Mouse (Mus musculus): ENCODE data around the gene Cyp19a1. TPM values are rescaled to one million over a fixed set of nuclear protein-coding genes. Genes with fewer than 3 reads are reported as not detected.
A peak's percentile ranks its signal among the peaks of the same experiment; 100 is the strongest.

Cyp19a1 gene
- polyA plus RNA-seq, 1 experiment from 2014 or later, result not detected

DNA sequence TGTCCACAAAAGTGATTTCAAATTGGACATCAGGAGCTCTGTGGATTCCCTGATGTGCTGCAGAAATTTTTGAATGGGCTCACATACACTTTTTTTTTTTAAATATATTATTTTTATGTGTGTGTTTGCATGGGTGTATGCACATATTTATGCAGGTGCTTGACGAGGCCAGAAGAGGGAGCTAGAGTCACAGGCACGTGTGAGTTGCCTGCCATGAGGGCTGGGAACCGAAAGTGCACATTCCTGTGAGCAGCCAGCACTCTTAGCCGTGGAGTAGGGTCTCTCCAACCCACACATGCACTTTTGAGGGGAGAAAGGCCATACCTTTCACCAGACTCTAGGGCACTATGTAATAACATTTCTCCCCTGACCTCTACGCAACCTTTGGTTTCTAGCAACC is 73.1 kb downstream of the Cyp19a1 start:
- no peak overlapping the region for H3K4me3 ChIP-seq (ENCODE audit: low read depth, low read length)
- H3K9ac ChIP-seq (replicated peaks), result no peak overlapping the region
- DNase-seq (no peak), ATAC-seq (no peak)
- WGBS (ENCODE audit: insufficient replicate concordance), result 55% methylated on average over 5 of the region's 5 CpGs
- no peak overlapping the region for H3K4me2 ChIP-seq (ENCODE audit: low read depth, low read length)
- no peaks in the 10 kb centered on the region for H3K36me3 ChIP-seq (replicated peaks; ENCODE audit: insufficient read depth, low read length)
- no peaks in the 10 kb centered on the region for H3K9me3 ChIP-seq (ENCODE audit: low read length)
- no peak overlapping the region for H3K27ac ChIP-seq (ENCODE audit: low read depth)
- H3K4me1 ChIP-seq (ENCODE audit: insufficient read depth), result no peaks in the 10 kb centered on the region
- 0 out of 2 replicates have a peak, but pooled peaks have one; percentile 16 for TF ChIP-seq CTCF (IDR thresholded peaks at IDR 0.05; ENCODE audit: low read depth)
- TF ChIP-seq EP300 (IDR thresholded peaks at IDR 0.05; ENCODE audit: low read depth), result no peak
- H3K27me3 ChIP-seq (ENCODE audit: insufficient read depth, low read length), result no peaks in the 10 kb centered on the region

DNA sequence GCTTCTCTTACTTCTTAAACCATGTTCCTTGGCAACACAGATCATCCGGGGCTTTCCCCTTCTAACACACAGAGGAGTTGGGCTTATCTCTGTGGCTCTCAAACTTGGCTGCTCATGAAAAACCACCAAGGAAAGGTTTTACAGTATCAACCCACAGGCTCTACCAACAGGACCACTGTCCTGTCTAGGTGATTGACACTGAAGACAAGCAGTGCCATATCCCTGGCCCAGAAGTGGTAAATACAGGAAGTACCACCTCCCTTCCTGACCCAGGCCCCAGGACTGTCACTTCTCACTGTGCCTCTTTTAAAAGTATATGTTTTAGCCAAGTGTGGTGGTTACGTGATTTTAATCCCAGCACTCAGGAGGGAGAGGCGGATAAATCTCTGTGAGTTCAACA is 76.5 kb downstream of the Cyp19a1 start:
- ATAC-seq (no peak), DNase-seq (no peak)
- 63% methylated on average over 3 of the region's 3 CpGs for WGBS (ENCODE audit: insufficient replicate concordance)
- H3K9ac ChIP-seq (replicated peaks), result no peak overlapping the region
- H3K4me3 ChIP-seq (ENCODE audit: low read depth, low read length), result no peak overlapping the region
- H3K4me2 ChIP-seq (ENCODE audit: low read depth, low read length), result no peak overlapping the region
- no peaks in the 10 kb centered on the region for H3K4me1 ChIP-seq (ENCODE audit: insufficient read depth)
- H3K27ac ChIP-seq (ENCODE audit: low read depth), result no peak overlapping the region
- no peaks in the 10 kb centered on the region for H3K9me3 ChIP-seq (ENCODE audit: low read length)
- no peaks in the 10 kb centered on the region for H3K27me3 ChIP-seq (ENCODE audit: insufficient read depth, low read length)
- TF ChIP-seq CTCF (IDR thresholded peaks at IDR 0.05; ENCODE audit: low read depth) (no peak), EP300 (IDR thresholded peaks at IDR 0.05; ENCODE audit: low read depth) (no peak)
- no peaks in the 10 kb centered on the region for H3K36me3 ChIP-seq (replicated peaks; ENCODE audit: insufficient read depth, low read length)

DNA sequence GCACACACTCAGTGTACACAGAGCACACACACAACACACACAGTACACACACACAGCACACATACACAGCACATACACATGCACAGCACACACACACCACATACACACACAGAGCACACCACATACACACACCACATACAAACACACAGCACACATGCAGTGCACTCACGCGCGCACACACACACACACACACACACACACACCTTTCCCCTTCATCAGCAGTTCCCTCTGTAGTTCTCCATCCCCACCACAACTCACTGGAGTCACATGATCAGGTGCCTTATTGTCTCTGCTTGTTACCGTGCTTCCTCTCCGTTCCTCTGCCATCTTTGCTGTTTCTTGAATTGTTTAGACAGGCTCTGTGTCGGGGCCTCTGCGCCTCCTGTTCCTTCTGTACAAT is 85.4 kb downstream of the Cyp19a1 start:
- no peak for ATAC-seq
- Histone ChIP-seq H3K36me3 (replicated peaks; ENCODE audit: insufficient read depth, low read length) (no peaks in the 10 kb centered on the region), H3K4me3 (ENCODE audit: low read depth, low read length) (no peak overlapping the region), H3K27ac (ENCODE audit: low read depth) (no peak overlapping the region), H3K4me2 (ENCODE audit: low read depth, low read length) (no peak overlapping the region), H3K9ac (replicated peaks) (no peak overlapping the region), H3K4me1 (ENCODE audit: insufficient read depth) (no peaks in the 10 kb centered on the region), H3K9me3 (ENCODE audit: low read length) (no peaks in the 10 kb centered on the region), H3K27me3 (ENCODE audit: insufficient read depth, low read length) (no peaks in the 10 kb centered on the region)
- TF ChIP-seq CTCF (IDR thresholded peaks at IDR 0.05; ENCODE audit: low read depth) (no peak), EP300 (IDR thresholded peaks at IDR 0.05; ENCODE audit: low read depth) (no peak)
- WGBS (ENCODE audit: insufficient replicate concordance), result 74% methylated on average over 7 of the region's 7 CpGs
- no peak for DNase-seq

DNA sequence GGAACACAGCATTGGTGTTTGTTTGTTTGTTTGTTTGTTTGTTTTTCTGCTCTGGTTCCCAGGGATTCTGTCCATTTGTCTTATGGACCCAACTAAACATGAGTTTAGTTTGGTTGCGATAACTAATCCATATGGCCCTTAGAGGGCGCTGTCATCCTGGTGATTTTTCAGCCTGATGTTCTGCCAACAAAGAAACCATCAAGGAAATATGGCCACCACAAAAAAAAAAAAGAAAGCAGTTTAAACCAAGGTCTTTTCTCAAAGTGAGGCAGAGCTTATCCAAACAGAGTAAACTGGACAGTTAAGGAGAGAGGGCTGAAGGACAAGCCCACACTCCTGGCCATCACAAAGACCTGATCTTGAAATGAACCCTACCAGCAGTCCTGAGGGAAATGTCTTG is 86.6 kb downstream of the Cyp19a1 start:
- TF ChIP-seq CTCF (IDR thresholded peaks at IDR 0.05; ENCODE audit: low read depth), result peak; percentile 67
- TF ChIP-seq EP300 (IDR thresholded peaks at IDR 0.05; ENCODE audit: low read depth), result no peak
- ATAC-seq, result no peak
- no peaks in the 10 kb centered on the region for H3K4me1 ChIP-seq (ENCODE audit: insufficient read depth)
- H3K9ac ChIP-seq (replicated peaks), result no peak overlapping the region
- H3K27ac ChIP-seq (ENCODE audit: low read depth), result no peak overlapping the region
- H3K27me3 ChIP-seq (ENCODE audit: insufficient read depth, low read length), result no peaks in the 10 kb centered on the region
- WGBS (ENCODE audit: insufficient replicate concordance), result 11% methylated on average over 2 of the region's 2 CpGs
- no peaks in the 10 kb centered on the region for H3K9me3 ChIP-seq (ENCODE audit: low read length)
- H3K4me3 ChIP-seq (ENCODE audit: low read depth, low read length), result no peak overlapping the region
- no peaks in the 10 kb centered on the region for H3K36me3 ChIP-seq (replicated peaks; ENCODE audit: insufficient read depth, low read length)
- no peak overlapping the region for H3K4me2 ChIP-seq (ENCODE audit: low read depth, low read length)
- DNase-seq, result peak; percentile 33

- 66% methylated on average over 17 of the region's 17 CpGs for WGBS (ENCODE audit: insufficient replicate concordance)
- Histone ChIP-seq H3K4me2 (ENCODE audit: low read depth, low read length) (no peak overlapping the region), H3K9ac (replicated peaks) (no peak overlapping the region), H3K27ac (ENCODE audit: low read depth) (no peak overlapping the region), H3K36me3 (replicated peaks; ENCODE audit: insufficient read depth, low read length) (no peaks in the 10 kb centered on the region), H3K27me3 (ENCODE audit: insufficient read depth, low read length) (no peaks in the 10 kb centered on the region), H3K4me3 (ENCODE audit: low read depth, low read length) (no peak overlapping the region), H3K9me3 (ENCODE audit: low read length) (no peaks in the 10 kb centered on the region), H3K4me1 (ENCODE audit: insufficient read depth) (no peaks in the 10 kb centered on the region)
- TF ChIP-seq EP300 (IDR thresholded peaks at IDR 0.05; ENCODE audit: low read depth) (no peak), CTCF (IDR thresholded peaks at IDR 0.05; ENCODE audit: low read depth) (no peak)
- ATAC-seq, result no peak
- DNase-seq, result no peak
Observed at GRCm38 (mm10) chr9:54180216-54180615, 87.7 kb downstream of the Cyp19a1 start.

DNA sequence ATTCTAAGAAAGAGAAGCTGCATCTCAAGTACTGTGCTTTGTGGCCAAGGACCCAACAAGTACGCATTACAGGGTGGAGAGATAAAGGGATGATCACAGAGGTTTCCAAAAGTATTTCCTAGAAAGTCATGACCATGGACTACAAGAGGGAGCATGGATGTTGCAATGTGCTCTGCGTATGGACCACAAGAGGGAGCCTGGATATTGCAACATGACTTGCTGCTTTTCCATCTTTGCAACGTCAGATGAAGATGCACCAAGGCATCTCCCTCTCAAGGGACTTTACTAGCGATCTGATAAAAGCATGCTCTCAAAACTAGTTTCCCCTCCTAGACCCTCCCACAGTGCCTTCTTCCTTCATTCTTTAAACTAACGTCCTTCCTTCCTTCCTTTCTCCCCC is 98.4 kb downstream of the Cyp19a1 start:
- H3K27me3 ChIP-seq (ENCODE audit: insufficient read depth, low read length), result no peaks in the 10 kb centered on the region
- no peaks in the 10 kb centered on the region for H3K4me1 ChIP-seq (ENCODE audit: insufficient read depth)
- no peak overlapping the region for H3K4me3 ChIP-seq (ENCODE audit: low read depth, low read length)
- no peak overlapping the region for H3K4me2 ChIP-seq (ENCODE audit: low read depth, low read length)
- ATAC-seq (no peak), DNase-seq (no peak)
- no peaks in the 10 kb centered on the region for H3K9me3 ChIP-seq (ENCODE audit: low read length)
- H3K9ac ChIP-seq (replicated peaks), result no peak overlapping the region
- no peaks in the 10 kb centered on the region for H3K36me3 ChIP-seq (replicated peaks; ENCODE audit: insufficient read depth, low read length)
- WGBS (ENCODE audit: insufficient replicate concordance), result 35% methylated on average over 5 of the region's 5 CpGs
- peak; percentile 63 for TF ChIP-seq CTCF (IDR thresholded peaks at IDR 0.05; ENCODE audit: low read depth)
- TF ChIP-seq EP300 (IDR thresholded peaks at IDR 0.05; ENCODE audit: low read depth), result no peak
- H3K27ac ChIP-seq (ENCODE audit: low read depth), result no peak overlapping the region

GRCm38 (mm10) chr9:54168425-54168824 is 99.5 kb downstream of the Cyp19a1 start:
- no peak for TF ChIP-seq CTCF (IDR thresholded peaks at IDR 0.05; ENCODE audit: low read depth)
- TF ChIP-seq EP300 (IDR thresholded peaks at IDR 0.05; ENCODE audit: low read depth), result no peak
- no peak for DNase-seq
- no peaks in the 10 kb centered on the region for H3K4me1 ChIP-seq (ENCODE audit: insufficient read depth)
- no peak overlapping the region for H3K27ac ChIP-seq (ENCODE audit: low read depth)
- H3K4me2 ChIP-seq (ENCODE audit: low read depth, low read length), result no peak overlapping the region
- H3K9me3 ChIP-seq (ENCODE audit: low read length), result no peaks in the 10 kb centered on the region
- no peak overlapping the region for H3K9ac ChIP-seq (replicated peaks)
- no peaks in the 10 kb centered on the region for H3K36me3 ChIP-seq (replicated peaks; ENCODE audit: insufficient read depth, low read length)
- no peak overlapping the region for H3K4me3 ChIP-seq (ENCODE audit: low read depth, low read length)
- ATAC-seq, result no peak
- no peaks in the 10 kb centered on the region for H3K27me3 ChIP-seq (ENCODE audit: insufficient read depth, low read length)
- WGBS (ENCODE audit: insufficient replicate concordance), result 41% methylated on average over 10 of the region's 10 CpGs
